Mouse (Mus musculus) bone marrow macrophage, adult 2 months (primary cell): ENCODE results near the gene Irf2bpl.

Experiments used
- CTCF ChIP-seq: IDR thresholded peaks from 2 replicates; pipeline ENCODE4 v1.5.1; 2012; ENCODE audit warnings: low read depth, mild to moderate bottlenecking, low read length, moderate library complexity
- POLR2A ChIP-seq: IDR thresholded peaks from 2 replicates; pipeline ENCODE4 v1.6.1; 2012; ENCODE audit warnings: mild to moderate bottlenecking, low read depth, low read length, borderline replicate concordance

DNA sequence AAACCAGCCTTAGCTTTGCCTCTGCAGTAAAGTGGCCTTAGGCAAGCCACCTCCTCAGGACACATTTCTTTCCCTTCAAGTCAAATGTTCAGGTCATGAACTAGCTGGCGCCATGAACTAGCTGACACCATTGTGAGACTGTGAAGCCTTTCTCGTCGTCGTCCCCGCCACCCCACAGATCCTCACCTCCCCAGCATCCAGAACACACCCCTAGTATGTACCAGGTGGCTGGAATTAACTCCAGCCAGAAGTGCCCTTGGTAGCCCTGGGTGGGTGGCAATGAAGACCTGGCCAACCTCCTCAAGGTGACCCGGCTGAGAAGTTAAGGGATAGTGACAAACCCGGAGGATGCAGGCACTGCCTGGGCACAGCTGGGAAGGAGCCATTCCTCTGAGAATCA lies 21.3 kb upstream of the Irf2bpl start:
- TF ChIP-seq CTCF (no peak), POLR2A (no peak)
